In genomic region chr5:20963295-20963694, GRCm38 (mm10) we compare ENCODE assay signal across 20 mouse cellular contexts. TPM values are rescaled to one million over a fixed set of nuclear protein-coding genes. Genes with fewer than 3 reads are reported as not detected.
DNase-seq lines count a peak whose midpoint lies in the region; ATAC-seq lines count a peak whose summit lies in the region.
"Had no signal": no experiment of that assay in that cellular context is flagged by ENCODE, and none has a peak within 500 bp of the region (broad histone marks: within the 10 kb centered on the region; RNA-seq: fewer than 3 reads in every experiment).

No protein-coding gene starts in this region.

- H3K27me3 ChIP-seq in heart, embryonic 12.5 days (replicated peaks), result no peaks in the 10 kb centered on the region
- H3K27me3 ChIP-seq: embryonic facial prominence, embryonic 12.5 days; intestine, embryonic 15.5 days; limb, embryonic 13.5 days; midbrain, embryonic 15.5 days; neural tube, embryonic 12.5 days had no signal

- ATAC-seq in heart, embryonic 12.5 days (ENCODE audit: insufficient number of reproducible peaks, low FRiP score), result no peak
- ATAC-seq: intestine, embryonic 15.5 days; midbrain, embryonic 15.5 days had no signal

- no peaks in the 10 kb centered on the region for H3K9me3 ChIP-seq in heart, embryonic 12.5 days (replicated peaks)
- H3K9me3 ChIP-seq: embryonic facial prominence, embryonic 12.5 days; intestine, embryonic 15.5 days; midbrain, embryonic 15.5 days; neural tube, embryonic 12.5 days had no signal

- H3K36me3 ChIP-seq in heart, embryonic 12.5 days, result 0 out of 2 replicates have a peak, but pooled peaks cover 3% of the 10 kb centered on the region
- H3K36me3 ChIP-seq: embryonic facial prominence, embryonic 12.5 days; intestine, embryonic 15.5 days; midbrain, embryonic 15.5 days; neural tube, embryonic 12.5 days had no signal

- H3K4me1 ChIP-seq in heart, embryonic 12.5 days (replicated peaks), result 0 out of 2 replicates have a peak, but pooled peaks cover 4% of the 10 kb centered on the region
- H3K4me1 ChIP-seq: intestine, embryonic 15.5 days; limb, embryonic 13.5 days; midbrain, embryonic 15.5 days; neural tube, embryonic 12.5 days had no signal

- WGBS in heart, embryonic 12.5 days, result 92% methylated on average over 9 of the region's 9 CpGs

- H3K9ac ChIP-seq in heart, embryonic 12.5 days, result no peak overlapping the region
- H3K9ac ChIP-seq: embryonic facial prominence, embryonic 12.5 days; intestine, embryonic 15.5 days; limb, embryonic 13.5 days; midbrain, embryonic 15.5 days; neural tube, embryonic 12.5 days had no signal

- H3K4me2 ChIP-seq in heart, embryonic 12.5 days, result no peak overlapping the region
- H3K4me2 ChIP-seq: embryonic facial prominence, embryonic 12.5 days; heart, embryonic 11.5 days; intestine, embryonic 15.5 days; limb, embryonic 13.5 days; midbrain, embryonic 15.5 days; neural tube, embryonic 12.5 days had no signal

- no peak overlapping the region for H3K27ac ChIP-seq in heart, embryonic 12.5 days (ENCODE audit: poor library complexity, severe bottlenecking)
- H3K27ac ChIP-seq: embryonic facial prominence, embryonic 12.5 days; intestine, embryonic 15.5 days; limb, embryonic 13.5 days; midbrain, embryonic 15.5 days; neural tube, embryonic 12.5 days had no signal

- H3K4me3 ChIP-seq in heart, embryonic 12.5 days, result no peak overlapping the region
- H3K4me3 ChIP-seq: embryonic facial prominence, embryonic 12.5 days; intestine, embryonic 15.5 days; limb, embryonic 13.5 days; midbrain, embryonic 15.5 days; neural tube, embryonic 12.5 days had no signal

- intact Hi-C loops in left cerebral cortex, postnatal 4 days (cut with DNase I), result no loop called here

- DNase-seq in heart, adult 11 months, result peak; percentile 30
- peak; percentile 23 for DNase-seq in left cerebral cortex, postnatal 4 days
- DNase-seq in left cerebral cortex, adult 18-20 months (ENCODE audit: low spot score in 2 of 2), result no peak
- peak; percentile 16 for DNase-seq in brain, embryonic 18.5 days (ENCODE audit: low read depth, low spot score)
- DNase-seq in gonadal fat pad, adult 2 months (ENCODE audit: low read depth), result peak; percentile 54
- no peak for DNase-seq in embryo, embryonic 10 days (ENCODE audit: low spot score)
- DNase-seq: adrenal gland, adult 8-10 months; cerebellum, postnatal 25 days; gastrocnemius, postnatal 25 days; heart, postnatal 36 days; kidney, postnatal 10 days; lung, postnatal 4 days; thymus, adult 18-20 months had no signal

RNA-seq across cellular contexts. Expression of gene Rsbn1l, which starts 7.1 kb away (rescaled TPM):
- 5.4 and 7.1 TPM in 2 replicates for polyA plus RNA-seq in heart, embryonic 12.5 days (2016; fragmentation: Nextera tagmentation; extraction: Ambion mirVana)
- 10 to 100 TPM; 14.5 to 14.8 TPM for total RNA-seq in left cerebral cortex, postnatal 4 days (2021)
- total RNA-seq in left cerebral cortex, adult 18-20 months (2021), result 10 to 100 TPM; 19.1 to 21.2 TPM
- 4.0 and 4.4 TPM in 2 replicates for polyA plus RNA-seq in gonadal fat pad, adult 2 months (2012; rRNA removed)

Comparison
In these comparisons a context has a peak if more than half of its experiments do, and no peak if none do; other contexts are left out.
1. DNase-seq: peak in heart, adult 11 months (single experiment), left cerebral cortex, postnatal 4 days (single experiment), brain, embryonic 18.5 days (single experiment) and gonadal fat pad, adult 2 months (single experiment); none in left cerebral cortex, adult 18-20 months (0 of 2) and embryo, embryonic 10 days (single experiment).